Mouse (Mus musculus): ENCODE data around the gene Ankmy1. TPM values are rescaled to one million over a fixed set of nuclear protein-coding genes. Genes with fewer than 3 reads are reported as not detected.
A peak's percentile ranks its signal among the peaks of the same experiment; 100 is the strongest.

The Ankmy1 gene
- polyA plus RNA-seq, 1 experiment from 2014 or later, result 0.06 TPM

DNA sequence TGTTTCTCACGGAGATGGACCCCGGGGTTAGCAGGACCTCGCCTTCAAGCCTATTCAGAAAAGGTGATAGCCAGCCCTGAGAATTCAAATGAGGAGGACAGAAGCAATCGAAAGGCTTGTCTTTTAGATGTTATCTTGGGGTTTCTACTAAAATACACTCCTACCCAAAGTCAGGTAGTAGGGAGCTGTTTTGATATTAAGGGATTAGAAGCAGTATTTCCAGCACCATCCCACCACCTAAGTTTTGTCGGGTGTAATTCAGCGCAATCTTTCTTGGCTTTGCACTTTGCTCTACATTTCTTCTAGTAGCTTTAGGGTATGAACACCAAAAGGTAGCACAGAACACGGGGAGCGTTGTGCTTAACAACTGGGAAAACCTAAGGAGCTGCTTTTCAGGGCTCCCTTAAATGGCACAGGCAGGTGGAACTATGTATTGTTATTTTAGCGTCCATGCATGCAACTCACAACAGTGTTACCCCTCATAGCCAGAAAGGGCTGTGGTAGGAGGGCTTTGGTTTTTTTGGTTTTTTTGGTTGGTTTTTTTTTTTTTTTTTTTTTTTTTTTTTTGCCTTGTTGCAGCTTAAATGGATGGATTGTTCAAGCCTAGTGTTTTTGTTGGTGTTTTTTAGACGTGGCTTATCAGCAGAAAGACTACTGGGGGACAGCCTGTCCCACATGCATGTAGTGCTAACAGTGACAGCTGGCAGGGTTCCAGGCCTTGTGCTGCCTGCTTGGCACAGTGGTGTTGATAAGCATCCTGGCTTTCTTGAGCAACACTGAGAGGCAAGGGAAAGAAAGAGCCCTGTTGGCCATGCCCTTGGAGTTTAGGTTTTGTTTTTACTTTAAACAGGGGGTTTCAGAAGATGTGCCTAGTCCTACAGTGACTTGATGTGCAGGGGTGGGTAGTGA lies 32.6 kb upstream of the Ankmy1 start:
- Histone ChIP-seq H3K27me3 (replicated peaks; ENCODE audit: control insufficient read depth, insufficient read depth, low read length) (no peaks in the 10 kb centered on the region), H3K27ac (ENCODE audit: low read length) (peak overlapping the region; percentile 99), H3K4me2 (ENCODE audit: low read depth, low read length) (peak overlapping the region; percentile 89), H3K36me3 (ENCODE audit: control insufficient read depth, insufficient read depth, low read length) (0 out of 2 replicates have a peak, but pooled peaks cover 4% of the 10 kb centered on the region), H3K9ac (ENCODE audit: low read depth, low read length) (peak overlapping the region; percentile 73), H3K4me1 (ENCODE audit: control insufficient read depth, insufficient read depth, low read length) (peaks cover 28% of the 10 kb centered on the region), H3K9me3 (ENCODE audit: control insufficient read depth, low read length) (no peaks in the 10 kb centered on the region), H3K4me3 (ENCODE audit: low read length) (peak overlapping the region; percentile 84)
- ATAC-seq, result no peak
- 20% methylated on average over 10 of the region's 10 CpGs for WGBS

- no peaks in the 10 kb centered on the region for H3K27me3 ChIP-seq (replicated peaks; ENCODE audit: control insufficient read depth, insufficient read depth, low read length)
- H3K4me1 ChIP-seq (ENCODE audit: control insufficient read depth, insufficient read depth, low read length), result peaks cover 28% of the 10 kb centered on the region
- peak within 1 kb of the TSS; percentile 84 for H3K4me3 ChIP-seq (ENCODE audit: low read length)
- WGBS, result under 1% methylated on average over 45 of the region's 45 CpGs
- H3K27ac ChIP-seq (ENCODE audit: low read length), result peak within 1 kb of the TSS; percentile 99
- peak; percentile 98 for ATAC-seq
- H3K9me3 ChIP-seq (ENCODE audit: control insufficient read depth, low read length), result no peaks in the 10 kb centered on the region
- H3K9ac ChIP-seq (ENCODE audit: low read depth, low read length), result peak within 1 kb of the TSS; percentile 73
- H3K36me3 ChIP-seq (ENCODE audit: control insufficient read depth, insufficient read depth, low read length), result no peaks in the 10 kb centered on the region
- peak within 1 kb of the TSS; percentile 89 for H3K4me2 ChIP-seq (ENCODE audit: low read depth, low read length)
Observed at GRCm38 (mm10) chr1:92934182-92934827, 31.6 kb upstream of the Ankmy1 start, which contains the start of gene Capn10. TSS of gene Capn10 (plus strand) at chr1:92934376.

- no peaks in the 10 kb centered on the region for H3K36me3 ChIP-seq (ENCODE audit: control insufficient read depth, insufficient read depth, low read length)
- peak overlapping the region; percentile 84 for H3K4me3 ChIP-seq (ENCODE audit: low read length)
- H3K4me2 ChIP-seq (ENCODE audit: low read depth, low read length), result peak overlapping the region; percentile 89
- peak overlapping the region; percentile 99 for H3K27ac ChIP-seq (ENCODE audit: low read length)
- ATAC-seq, result no peak
- no peaks in the 10 kb centered on the region for H3K27me3 ChIP-seq (replicated peaks; ENCODE audit: control insufficient read depth, insufficient read depth, low read length)
- peak overlapping the region; percentile 73 for H3K9ac ChIP-seq (ENCODE audit: low read depth, low read length)
- WGBS, result 77% methylated on average over 4 of the region's 4 CpGs
- peaks cover 28% of the 10 kb centered on the region for H3K4me1 ChIP-seq (ENCODE audit: control insufficient read depth, insufficient read depth, low read length)
- H3K9me3 ChIP-seq (ENCODE audit: control insufficient read depth, low read length), result no peaks in the 10 kb centered on the region
Observed at GRCm38 (mm10) chr1:92933611-92934010, 30.9 kb upstream of the Ankmy1 start.

DNA sequence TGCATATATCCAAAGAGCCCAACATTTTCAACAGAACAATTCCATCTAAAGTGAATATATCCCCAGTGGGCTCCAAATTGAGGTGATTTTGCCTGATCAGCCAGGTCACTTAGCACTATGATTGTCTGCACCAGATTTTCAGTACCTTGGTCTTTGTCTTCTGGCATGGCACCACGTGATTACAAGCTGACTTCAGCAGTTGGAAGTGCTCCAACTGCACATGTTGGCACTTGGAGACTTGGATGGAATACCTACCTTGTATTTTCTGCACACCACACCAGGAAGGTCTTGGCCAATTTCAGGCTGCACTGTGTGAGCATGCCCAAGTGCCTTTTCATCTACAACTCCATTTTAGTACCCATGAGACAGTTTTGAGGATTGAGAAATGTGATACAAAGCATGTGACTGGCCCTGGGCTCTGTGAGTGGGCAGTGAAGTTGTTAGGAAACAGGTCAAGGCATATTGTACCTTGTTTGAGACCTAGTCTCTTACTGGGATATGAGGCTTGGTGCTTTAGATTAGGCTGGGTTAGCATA lies 27.5 kb upstream of the Ankmy1 start:
- H3K9me3 ChIP-seq (ENCODE audit: control insufficient read depth, low read length), result no peaks in the 10 kb centered on the region
- H3K4me3 ChIP-seq (ENCODE audit: low read length), result no peak overlapping the region
- no peaks in the 10 kb centered on the region for H3K27me3 ChIP-seq (replicated peaks; ENCODE audit: control insufficient read depth, insufficient read depth, low read length)
- WGBS, result 24% methylated on average over 1 of the region's 1 CpGs
- H3K9ac ChIP-seq (ENCODE audit: low read depth, low read length), result no peak overlapping the region
- peaks cover 8% of the 10 kb centered on the region for H3K4me1 ChIP-seq (ENCODE audit: control insufficient read depth, insufficient read depth, low read length)
- H3K36me3 ChIP-seq (ENCODE audit: control insufficient read depth, insufficient read depth, low read length), result no peaks in the 10 kb centered on the region
- ATAC-seq, result no peak
- no peak overlapping the region for H3K27ac ChIP-seq (ENCODE audit: low read length)
- no peak overlapping the region for H3K4me2 ChIP-seq (ENCODE audit: low read depth, low read length)

- Histone ChIP-seq H3K36me3 (ENCODE audit: control insufficient read depth, insufficient read depth, low read length) (peaks cover 26% of the 10 kb centered on the region), H3K27me3 (replicated peaks; ENCODE audit: control insufficient read depth, insufficient read depth, low read length) (no peaks in the 10 kb centered on the region), H3K4me2 (ENCODE audit: low read depth, low read length) (no peak overlapping the region), H3K9me3 (ENCODE audit: control insufficient read depth, low read length) (no peaks in the 10 kb centered on the region), H3K27ac (ENCODE audit: low read length) (peak overlapping the region; percentile 51; the same call in 1 of the 2 replicates), H3K4me3 (ENCODE audit: low read length) (no peak overlapping the region), H3K9ac (ENCODE audit: low read depth, low read length) (no peak overlapping the region), H3K4me1 (ENCODE audit: control insufficient read depth, insufficient read depth, low read length) (peaks cover 9% of the 10 kb centered on the region)
- 87% methylated on average over 4 of the region's 4 CpGs for WGBS
- ATAC-seq, result no peak
Observed at GRCm38 (mm10) chr1:92921496-92921895, 18.8 kb upstream of the Ankmy1 start.

DNA sequence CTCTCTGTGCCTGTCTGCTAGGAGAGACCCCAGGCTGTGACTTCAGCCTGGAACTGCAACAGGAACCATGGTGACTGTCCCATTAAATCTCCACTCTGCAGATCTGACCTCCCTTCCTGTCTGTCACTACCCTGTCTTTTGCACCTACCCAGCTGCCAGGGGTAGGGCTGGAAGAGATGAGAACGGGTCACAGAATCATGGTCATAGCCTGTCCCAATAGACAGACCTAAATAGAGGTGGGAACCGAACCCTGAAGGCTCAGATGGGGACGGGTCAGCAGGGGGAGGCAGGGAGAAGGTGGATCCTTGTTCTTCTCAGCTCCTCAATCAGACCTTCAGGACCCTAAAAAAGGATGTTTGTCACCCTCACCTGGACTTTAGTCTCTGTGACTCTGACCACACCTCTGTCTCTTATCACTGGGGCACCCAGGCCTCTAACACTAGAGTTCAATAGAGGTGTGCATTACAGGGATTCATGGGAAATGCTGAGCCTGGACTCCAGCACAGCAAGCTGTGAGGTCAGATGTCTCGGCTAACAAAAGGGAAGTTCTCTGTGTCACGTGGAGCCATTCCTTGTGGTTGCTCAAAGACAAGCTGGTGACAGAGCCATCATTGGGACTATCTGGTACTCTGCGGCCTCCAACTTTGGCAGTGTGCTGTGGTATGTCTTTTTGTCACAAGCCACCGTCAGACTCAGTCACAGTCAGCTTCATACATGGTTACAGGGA lies 17.9 kb upstream of the Ankmy1 start:
- peaks cover 9% of the 10 kb centered on the region for H3K4me1 ChIP-seq (ENCODE audit: control insufficient read depth, insufficient read depth, low read length)
- H3K4me2 ChIP-seq (ENCODE audit: low read depth, low read length), result no peak overlapping the region
- peak overlapping the region; percentile 73 for H3K27ac ChIP-seq (ENCODE audit: low read length)
- no peaks in the 10 kb centered on the region for H3K27me3 ChIP-seq (replicated peaks; ENCODE audit: control insufficient read depth, insufficient read depth, low read length)
- no peaks in the 10 kb centered on the region for H3K9me3 ChIP-seq (ENCODE audit: control insufficient read depth, low read length)
- 70% methylated on average over 7 of the region's 7 CpGs for WGBS
- no peak overlapping the region for H3K9ac ChIP-seq (ENCODE audit: low read depth, low read length)
- peak; percentile 95 for ATAC-seq
- H3K4me3 ChIP-seq (ENCODE audit: low read length), result no peak overlapping the region
- peaks cover 30% of the 10 kb centered on the region for H3K36me3 ChIP-seq (ENCODE audit: control insufficient read depth, insufficient read depth, low read length)

DNA sequence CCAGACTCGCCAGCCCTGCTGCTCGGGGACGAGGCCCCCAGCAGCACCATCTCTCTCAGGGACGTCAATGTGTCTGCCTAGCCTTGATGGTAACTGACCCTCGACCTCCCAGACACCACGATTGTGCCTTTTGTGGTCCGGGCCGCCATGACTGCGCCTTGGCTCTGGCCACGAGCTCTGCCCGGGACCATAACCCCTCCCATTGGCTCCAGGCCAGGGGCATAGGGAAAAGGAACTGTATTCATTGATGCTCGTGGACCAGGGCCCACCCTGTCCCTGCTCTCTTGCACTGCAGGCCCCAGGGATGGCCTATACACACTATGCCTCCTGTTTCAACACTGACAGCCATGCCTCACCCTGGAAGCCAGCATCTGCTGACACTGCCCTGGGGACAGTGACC lies 17.1 kb upstream of the Ankmy1 start:
- Histone ChIP-seq H3K4me3 (ENCODE audit: low read length) (no peak overlapping the region), H3K9ac (ENCODE audit: low read depth, low read length) (peak overlapping the region; percentile 39; the same call in 1 of the 2 replicates), H3K4me2 (ENCODE audit: low read depth, low read length) (no peak overlapping the region), H3K4me1 (ENCODE audit: control insufficient read depth, insufficient read depth, low read length) (peaks cover 9% of the 10 kb centered on the region), H3K9me3 (ENCODE audit: control insufficient read depth, low read length) (no peaks in the 10 kb centered on the region), H3K27ac (ENCODE audit: low read length) (peak overlapping the region; percentile 73), H3K27me3 (replicated peaks; ENCODE audit: control insufficient read depth, insufficient read depth, low read length) (no peaks in the 10 kb centered on the region), H3K36me3 (ENCODE audit: control insufficient read depth, insufficient read depth, low read length) (peaks cover 35% of the 10 kb centered on the region)
- ATAC-seq, result peak; percentile 31; the same call in 1 of the 2 replicates
- 77% methylated on average over 12 of the region's 12 CpGs for WGBS

DNA sequence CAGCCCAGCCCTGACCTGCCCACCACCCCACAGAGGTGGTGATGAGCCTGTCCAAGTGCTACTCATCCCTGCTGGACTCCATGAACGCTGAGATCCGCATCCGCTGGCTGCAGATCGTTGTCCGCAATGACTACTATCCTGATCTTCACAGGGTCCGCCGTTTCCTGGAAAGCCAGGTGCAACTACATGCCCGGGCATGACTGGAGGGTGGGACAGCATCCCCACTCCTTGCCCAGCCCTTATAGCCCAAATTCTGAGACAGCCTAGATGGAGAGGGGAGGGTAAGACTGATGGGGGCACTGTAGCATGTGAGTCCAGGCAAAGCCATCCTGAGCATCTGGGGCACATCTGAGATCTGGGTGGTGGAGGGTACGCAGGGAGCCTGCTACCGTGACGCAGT lies 16.4 kb upstream of the Ankmy1 start:
- Histone ChIP-seq H3K9me3 (ENCODE audit: control insufficient read depth, low read length) (no peaks in the 10 kb centered on the region), H3K4me1 (ENCODE audit: control insufficient read depth, insufficient read depth, low read length) (peaks cover 9% of the 10 kb centered on the region), H3K9ac (ENCODE audit: low read depth, low read length) (no peak overlapping the region), H3K4me3 (ENCODE audit: low read length) (no peak overlapping the region), H3K36me3 (ENCODE audit: control insufficient read depth, insufficient read depth, low read length) (peaks cover 35% of the 10 kb centered on the region), H3K27me3 (replicated peaks; ENCODE audit: control insufficient read depth, insufficient read depth, low read length) (no peaks in the 10 kb centered on the region), H3K27ac (ENCODE audit: low read length) (no peak overlapping the region), H3K4me2 (ENCODE audit: low read depth, low read length) (no peak overlapping the region)
- no peak for ATAC-seq
- WGBS, result 95% methylated on average over 11 of the region's 11 CpGs

- Histone ChIP-seq H3K9ac (ENCODE audit: low read depth, low read length) (no peak overlapping the region), H3K36me3 (ENCODE audit: control insufficient read depth, insufficient read depth, low read length) (peaks cover 35% of the 10 kb centered on the region), H3K4me1 (ENCODE audit: control insufficient read depth, insufficient read depth, low read length) (peaks cover 20% of the 10 kb centered on the region), H3K4me3 (ENCODE audit: low read length) (no peak overlapping the region), H3K4me2 (ENCODE audit: low read depth, low read length) (no peak overlapping the region), H3K27me3 (replicated peaks; ENCODE audit: control insufficient read depth, insufficient read depth, low read length) (no peaks in the 10 kb centered on the region), H3K27ac (ENCODE audit: low read length) (no peak overlapping the region), H3K9me3 (ENCODE audit: control insufficient read depth, low read length) (no peaks in the 10 kb centered on the region)
- WGBS, result 92% methylated on average over 9 of the region's 9 CpGs
- ATAC-seq, result no peak
Observed at GRCm38 (mm10) chr1:92916725-92917124, 14.0 kb upstream of the Ankmy1 start.
